Comparison of ENCODE assay signal across 8 mouse cellular contexts in genomic region chr13:58112191-58112590, GRCm38 (mm10). TPM values are rescaled to one million over a fixed set of nuclear protein-coding genes. Genes with fewer than 3 reads are reported as not detected.
DNase-seq lines count a peak whose midpoint lies in the region; ATAC-seq lines count a peak whose summit lies in the region.

No protein-coding gene starts in this region.

- no peak overlapping the region for H3K9ac ChIP-seq in forebrain, embryonic 15.5 days (replicated peaks)
- peak overlapping the region; percentile 71 for H3K9ac ChIP-seq in neural tube, embryonic 15.5 days (replicated peaks)

- DNase-seq in layer of hippocampus, adult 18-20 months (ENCODE audit: low spot score in 2 of 2): peak; percentile 38 to 42
- no peak for DNase-seq in layer of hippocampus, adult 9-10 months (ENCODE audit: low spot score)
- DNase-seq in left cerebral cortex, postnatal 14 days (ENCODE audit: low spot score in 2 of 2): peak; percentile 33 to 37
- DNase-seq in ovary, postnatal 36 days (ENCODE audit: low spot score): no peak
- DNase-seq in B cell, adult 2 months: no peak
- no peak for DNase-seq in embryo, embryonic 9.5 days (ENCODE audit: extremely low spot score)

- intact Hi-C loops in left cerebral cortex, postnatal 14 days (cut with DNase I): loop anchor here (2.0 to 5.0 kb wide), 2 partner anchors 40 to 99 kb away; no protein-coding TSS in a partner anchor

- H3K9me3 ChIP-seq in forebrain, embryonic 15.5 days: no peaks in the 10 kb centered on the region
- no peaks in the 10 kb centered on the region for H3K9me3 ChIP-seq in neural tube, embryonic 15.5 days (replicated peaks)

- H3K4me3 ChIP-seq in forebrain, embryonic 15.5 days: peak overlapping the region; percentile 56
- peak overlapping the region; percentile 57 for H3K4me3 ChIP-seq in neural tube, embryonic 15.5 days (replicated peaks)

- WGBS in forebrain, embryonic 15.5 days: 70% methylated on average over 10 of the region's 10 CpGs
- 64% methylated on average over 10 of the region's 10 CpGs for WGBS in neural tube, embryonic 15.5 days

- H3K36me3 ChIP-seq in forebrain, embryonic 15.5 days: no peaks in the 10 kb centered on the region
- no peaks in the 10 kb centered on the region for H3K36me3 ChIP-seq in neural tube, embryonic 15.5 days

- peaks cover 16% of the 10 kb centered on the region for H3K4me1 ChIP-seq in forebrain, embryonic 15.5 days
- peaks cover 32% of the 10 kb centered on the region for H3K4me1 ChIP-seq in neural tube, embryonic 15.5 days

- H3K27ac ChIP-seq in forebrain, embryonic 15.5 days (replicated peaks): peak overlapping the region; percentile 91; the same call in 1 of the 2 replicates
- H3K27ac ChIP-seq in neural tube, embryonic 15.5 days (replicated peaks): peak overlapping the region; percentile 93

- H3K27me3 ChIP-seq in forebrain, embryonic 15.5 days: no peaks in the 10 kb centered on the region
- H3K27me3 ChIP-seq in neural tube, embryonic 15.5 days (replicated peaks): no peaks in the 10 kb centered on the region

- H3K4me2 ChIP-seq in forebrain, embryonic 15.5 days (replicated peaks): peak overlapping the region; percentile 86
- H3K4me2 ChIP-seq in neural tube, embryonic 15.5 days: peak overlapping the region; percentile 71

- ATAC-seq in forebrain, embryonic 15.5 days (replicated peaks): no peak
- ATAC-seq in neural tube, embryonic 15.5 days (ENCODE audit: low FRiP score): no peak

RNA-seq across cellular contexts. Expression of gene Klhl3, which starts 1.2 kb away (rescaled TPM):
- 10 to 100 TPM; 47.1 to 48.6 TPM for total RNA-seq in layer of hippocampus, adult 18-20 months (2021)
- polyA plus RNA-seq in forebrain, embryonic 15.5 days (2015; fragmentation: Nextera tagmentation; extraction: Ambion mirVana): 8.6 and 9.0 TPM in 2 replicates
- total RNA-seq in left cerebral cortex, postnatal 14 days (2021): 10 to 100 TPM; 28.0 to 30.2 TPM
- polyA plus RNA-seq in neural tube, embryonic 15.5 days (2015; fragmentation: Nextera tagmentation; extraction: Ambion mirVana): 14.9 and 16.5 TPM in 2 replicates

RNA-seq across cellular contexts. Expression of gene Hnrnpa0, which starts 16.2 kb away (rescaled TPM):
- 100 to 1,000 TPM; 125 to 127 TPM for total RNA-seq in layer of hippocampus, adult 18-20 months (2021)
- 52.4 and 57.9 TPM in 2 replicates for polyA plus RNA-seq in forebrain, embryonic 15.5 days (2015; fragmentation: Nextera tagmentation; extraction: Ambion mirVana)
- 100 to 1,000 TPM; 125 to 136 TPM for total RNA-seq in left cerebral cortex, postnatal 14 days (2021)
- polyA plus RNA-seq in neural tube, embryonic 15.5 days (2015; fragmentation: Nextera tagmentation; extraction: Ambion mirVana): 32.5 and 41.2 TPM in 2 replicates

RNA-seq across cellular contexts. Expression of gene Idnk, which starts 45.3 kb away (rescaled TPM):
- total RNA-seq in layer of hippocampus, adult 18-20 months (2021): 10 to 100 TPM; 32.7 to 33.3 TPM
- 65.6 and 74.9 TPM in 2 replicates for polyA plus RNA-seq in forebrain, embryonic 15.5 days (2015; fragmentation: Nextera tagmentation; extraction: Ambion mirVana)
- 10 to 100 TPM; 21.5 to 21.9 TPM for total RNA-seq in left cerebral cortex, postnatal 14 days (2021)
- 64.6 TPM in 2 replicates for polyA plus RNA-seq in neural tube, embryonic 15.5 days (2015; fragmentation: Nextera tagmentation; extraction: Ambion mirVana)

Comparison
In these comparisons a context has a peak if more than half of its experiments do, and no peak if none do; other contexts are left out.
1. DNase-seq: peak in layer of hippocampus, adult 18-20 months (2 of 2) and left cerebral cortex, postnatal 14 days (2 of 2); none in layer of hippocampus, adult 9-10 months (single experiment), ovary, postnatal 36 days (single experiment), B cell, adult 2 months (0 of 2) and embryo, embryonic 9.5 days (single experiment).